Mouse (Mus musculus) gastrocnemius, postnatal 10 days (tissue): Measurements from ENCODE around the gene Dusp13. TPM values are rescaled to one million over a fixed set of nuclear protein-coding genes. Genes with fewer than 3 reads are reported as not detected.

Source experiments
- DNase-seq: peaks from one replicate; pipeline ENCODE4 v3.0.0; 2021; ENCODE audit warnings: mixed read lengths
- long read RNA-seq, 2 experiments: library from polyadenylated mRNA; stranded (forward); transcript quantifications; one replicate each; pipeline ENCODE4 v2.0.0; 2021
- total RNA-seq, 2 experiments: library from RNA; stranded (reverse); gene quantifications; 2 replicates each; pipeline ENCODE4 v1.2.3; 2021

Gene Dusp13
- 10 to 100 TPM; 19.4 to 21.1 TPM for total RNA-seq
- long read RNA-seq, experiment 1, transcript Dusp13-201 (8 exons, 1,745 nt) = major isoform, 12 of 30 reads
- long read RNA-seq, experiment 1, partial matches to known transcripts = 5 of 30 reads
- long read RNA-seq, experiment 1, other reads (novel, unspliced or antisense) = 10 of 30 reads
- long read RNA-seq, experiment 2, transcript Dusp13-201 (8 exons, 1,745 nt) = major isoform, 11 of 27 reads
- long read RNA-seq, experiment 2, partial matches to known transcripts = 5 of 27 reads
- long read RNA-seq, experiment 2, other reads (novel, unspliced or antisense) = 10 of 27 reads

GRCm38 (mm10) chr14:21750881-21751542 lies at the start of gene Dusp13:
Gene Dusp13, minus strand, starts transcription at chr14:21751181.
- peak; percentile 64 for DNase-seq

GRCm38 (mm10) chr14:21800641-21801040 lies 49.7 kb upstream of the Dusp13 start:
- DNase-seq = no peak

DNA sequence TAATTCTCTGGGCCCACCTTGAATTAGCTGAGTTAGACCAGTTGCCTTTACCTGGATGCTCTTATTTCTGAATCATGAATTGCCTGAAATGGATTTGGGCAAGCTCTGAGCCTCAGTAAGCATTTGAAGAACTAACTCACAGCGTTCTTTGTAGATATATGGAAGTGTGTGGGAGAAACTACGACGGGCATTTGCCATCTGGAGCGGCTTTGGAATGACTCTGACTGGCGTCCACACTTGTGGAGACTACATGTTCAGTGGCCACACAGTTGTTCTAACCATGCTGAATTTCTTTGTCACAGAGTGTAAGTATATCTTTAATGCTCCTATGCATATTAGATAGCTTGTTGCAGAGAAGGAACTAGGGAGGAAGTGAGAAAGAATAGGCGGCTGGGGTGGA lies 41.3 kb upstream of the Dusp13 start:
- DNase-seq = no peak

GRCm38 (mm10) chr14:21791722-21792121 lies 40.7 kb upstream of the Dusp13 start:
- no peak for DNase-seq

DNA sequence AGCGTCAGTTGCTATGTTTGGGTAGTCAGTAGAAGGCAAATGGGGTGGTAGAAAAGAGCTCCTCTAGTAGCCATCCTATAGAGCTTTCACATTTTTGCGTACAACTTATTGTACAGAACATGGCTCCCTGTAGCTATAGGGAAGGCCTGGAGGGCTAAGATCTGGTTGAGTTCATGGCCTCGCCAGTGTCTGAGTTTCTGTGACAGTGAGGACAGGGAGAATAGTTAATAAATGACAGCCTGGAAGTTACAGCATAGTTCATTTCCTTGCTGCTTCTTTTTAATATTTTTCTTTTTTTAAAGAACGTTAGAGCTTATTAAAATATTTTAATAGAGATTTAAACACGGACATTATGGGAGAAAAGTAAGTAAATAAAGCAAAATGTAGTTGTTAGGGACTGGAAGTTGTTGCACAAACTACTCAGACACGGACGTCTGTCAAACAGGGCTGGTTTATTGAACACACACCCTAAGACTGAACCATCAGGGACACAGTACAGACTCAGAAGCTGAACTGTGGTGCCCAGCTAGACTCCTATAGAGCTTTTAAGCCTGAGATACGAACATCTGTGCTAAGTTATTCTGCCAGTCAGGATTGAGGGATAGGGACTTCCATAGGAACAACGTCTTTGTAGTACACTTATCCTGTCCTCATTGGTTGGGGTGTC lies 39.7 kb upstream of the Dusp13 start:
- no peak for DNase-seq

DNA sequence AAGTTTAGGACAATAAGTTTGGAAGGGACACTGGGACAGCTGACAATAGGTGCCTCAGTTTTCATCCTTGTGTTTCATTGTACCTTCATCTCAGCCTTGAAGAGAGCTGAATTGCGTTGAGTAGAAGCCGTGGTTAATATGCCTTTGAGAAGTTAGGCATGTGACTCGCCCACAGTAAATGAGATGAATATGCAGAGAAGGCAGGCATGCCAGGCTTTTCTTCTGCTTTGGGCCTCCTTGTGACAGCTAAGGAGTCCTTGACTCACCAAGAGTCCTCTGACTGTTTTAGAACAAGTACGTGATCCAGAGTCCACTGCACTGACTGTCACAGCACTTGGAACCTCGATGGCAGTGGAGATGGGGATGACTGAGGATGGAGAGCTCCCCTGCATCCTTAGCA lies 37.1 kb upstream of the Dusp13 start:
- DNase-seq = no peak

- DNase-seq = no peak
Measured at GRCm38 (mm10) chr14:21787374-21787773, 36.4 kb upstream of the Dusp13 start.

DNA sequence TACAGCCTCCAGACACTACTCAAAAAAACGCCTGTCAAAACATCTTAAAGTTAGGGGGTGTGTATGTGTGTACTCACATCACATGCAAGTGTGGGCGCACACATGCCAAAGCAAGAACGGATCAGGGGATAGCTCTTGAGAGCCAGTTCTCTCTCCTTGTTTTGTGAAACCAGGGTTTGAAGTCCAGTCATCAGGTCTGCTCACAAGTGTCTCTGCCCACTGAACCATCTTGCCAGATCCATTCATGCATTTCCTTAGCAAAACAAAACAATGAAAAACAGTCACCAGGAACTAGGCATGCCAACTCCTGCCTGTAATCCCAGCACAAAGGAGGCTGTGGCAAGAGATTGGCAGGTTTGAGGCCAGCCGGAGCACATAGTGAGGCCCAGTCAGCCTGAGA lies 35.5 kb upstream of the Dusp13 start:
- no peak for DNase-seq

DNA sequence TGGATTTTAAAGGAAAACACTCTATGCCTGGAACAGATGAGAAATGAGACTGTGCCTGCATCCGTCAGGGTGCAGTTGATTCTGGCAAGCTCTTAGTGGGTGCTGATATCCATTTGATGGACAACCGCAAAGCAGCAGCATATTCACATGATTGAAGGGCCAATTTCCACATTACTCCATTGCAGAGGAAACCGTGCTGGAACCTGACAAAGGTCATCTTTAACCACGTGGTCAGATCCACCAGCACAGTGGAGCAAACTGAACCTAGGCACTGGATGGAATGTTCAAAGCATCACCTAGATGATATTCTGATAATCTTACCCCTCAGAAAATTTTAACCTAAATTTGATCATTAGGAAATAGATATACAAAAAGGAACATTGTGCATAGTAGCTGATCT lies 25.2 kb upstream of the Dusp13 start:
- DNase-seq = no peak

DNA sequence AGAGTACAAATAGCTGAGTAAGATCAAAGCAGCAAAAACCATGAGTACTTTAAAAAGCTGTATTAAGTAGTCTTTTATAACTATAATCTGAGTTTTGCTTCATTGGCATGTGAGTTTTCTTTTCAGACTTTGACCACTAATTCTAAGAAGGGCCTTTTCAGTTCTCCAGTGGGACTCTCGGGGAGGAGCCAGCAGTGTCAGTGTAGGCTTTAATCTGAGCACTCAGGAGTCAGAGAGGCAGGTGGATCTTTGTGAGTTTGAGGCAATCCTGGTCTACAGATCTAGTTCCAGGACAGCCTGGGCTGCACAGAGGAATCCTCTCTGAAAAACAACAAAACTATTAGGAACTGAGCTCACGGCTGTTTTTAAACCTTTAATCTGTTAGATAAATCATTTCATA lies 23.0 kb upstream of the Dusp13 start:
- no peak for DNase-seq

GRCm38 (mm10) chr14:21772506-21773281 lies 21.7 kb upstream of the Dusp13 start:
- peak; percentile 14 for DNase-seq

GRCm38 (mm10) chr14:21766398-21766958 lies 15.5 kb upstream of the Dusp13 start:
- no peak for DNase-seq

DNA sequence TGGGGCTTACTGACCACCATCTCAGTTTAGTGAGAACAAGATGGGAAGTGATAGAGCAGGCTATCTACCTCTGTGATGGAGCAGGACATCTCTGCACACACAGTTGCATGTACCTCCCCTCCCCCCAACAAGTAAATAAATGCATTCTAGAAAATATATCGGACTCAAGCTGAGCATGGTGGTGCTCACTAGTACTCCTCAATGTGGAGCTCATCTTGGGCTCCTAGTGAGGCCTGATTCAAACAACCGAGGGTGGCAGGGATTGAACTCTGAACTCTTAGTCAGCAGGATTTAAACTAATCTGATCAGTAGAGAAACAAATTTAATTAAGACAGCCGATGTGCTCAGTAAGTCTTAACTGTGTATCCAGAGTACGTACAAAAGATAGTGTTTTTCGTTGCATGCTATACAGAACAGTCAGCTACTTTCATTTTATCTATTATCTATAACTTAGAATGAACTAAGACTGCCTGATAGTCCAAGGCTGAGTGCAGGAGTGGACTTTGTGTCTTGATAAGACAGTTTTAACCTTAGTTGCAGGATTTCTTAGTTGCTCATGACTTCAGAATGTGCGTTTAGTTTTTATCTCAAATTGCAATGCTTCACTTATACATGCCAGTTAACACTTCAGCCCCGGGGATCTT lies 14.9 kb upstream of the Dusp13 start:
- no peak for DNase-seq

DNA sequence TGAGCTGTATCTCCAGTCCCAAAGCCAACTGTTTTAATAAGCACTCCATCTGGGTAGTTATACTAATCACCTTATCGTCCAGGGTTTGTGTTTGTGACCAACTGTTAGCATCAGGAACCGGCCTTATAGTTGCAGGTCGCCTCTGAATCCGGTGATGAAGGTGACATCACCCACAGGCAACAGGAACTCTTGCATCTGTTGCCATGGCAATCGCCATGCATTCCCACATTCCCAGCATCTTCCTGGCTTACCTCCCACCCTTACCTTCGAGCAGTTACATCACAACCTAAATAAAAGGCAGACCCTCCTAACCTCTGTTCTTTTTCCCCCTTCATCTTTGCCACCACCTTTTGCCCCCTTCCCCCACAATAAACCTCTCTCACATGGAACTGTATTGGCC lies 13.7 kb upstream of the Dusp13 start:
- DNase-seq = no peak

DNA sequence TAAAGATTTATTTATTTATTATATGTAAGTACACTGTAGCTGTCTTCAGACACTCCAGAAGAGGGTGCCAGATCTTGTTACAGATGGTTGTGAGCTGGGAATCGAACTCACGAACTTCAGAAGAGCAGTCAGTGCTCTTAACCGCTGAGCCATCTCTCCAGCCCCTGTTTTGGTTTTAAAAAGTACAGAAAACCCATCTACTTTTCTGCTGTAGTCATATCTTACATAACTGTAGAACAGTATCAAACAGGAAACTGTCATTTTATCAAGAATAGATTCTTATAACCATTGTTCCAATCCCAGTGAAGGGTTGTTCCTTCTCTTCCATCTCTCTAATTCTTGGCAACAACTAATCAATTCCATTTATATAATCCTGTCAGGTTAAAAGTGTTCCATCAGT lies 12.8 kb upstream of the Dusp13 start:
- DNase-seq = no peak

DNA sequence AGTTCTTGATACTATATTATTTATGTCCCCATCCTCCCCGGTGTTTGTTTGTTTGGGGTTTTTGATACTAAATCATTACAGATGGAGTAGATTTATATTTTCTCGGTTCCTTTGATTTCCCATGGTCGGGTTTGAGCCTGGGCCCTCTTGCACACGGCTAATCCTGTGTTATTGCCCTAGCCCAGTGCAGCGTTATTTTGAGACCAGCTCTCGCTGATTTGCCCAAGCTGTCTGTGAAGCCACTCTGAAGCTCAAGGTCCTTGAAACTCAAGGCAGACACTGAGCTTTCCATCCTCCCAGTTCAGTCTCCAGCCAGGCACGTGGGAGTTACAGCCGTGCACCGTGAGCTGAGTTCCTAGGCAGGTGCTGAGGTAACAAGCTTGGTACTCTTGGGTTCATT lies 10.6 kb upstream of the Dusp13 start:
- DNase-seq = no peak

GRCm38 (mm10) chr14:21753367-21753766 lies 2.4 kb upstream of the Dusp13 start:
- DNase-seq = no peak

DNA sequence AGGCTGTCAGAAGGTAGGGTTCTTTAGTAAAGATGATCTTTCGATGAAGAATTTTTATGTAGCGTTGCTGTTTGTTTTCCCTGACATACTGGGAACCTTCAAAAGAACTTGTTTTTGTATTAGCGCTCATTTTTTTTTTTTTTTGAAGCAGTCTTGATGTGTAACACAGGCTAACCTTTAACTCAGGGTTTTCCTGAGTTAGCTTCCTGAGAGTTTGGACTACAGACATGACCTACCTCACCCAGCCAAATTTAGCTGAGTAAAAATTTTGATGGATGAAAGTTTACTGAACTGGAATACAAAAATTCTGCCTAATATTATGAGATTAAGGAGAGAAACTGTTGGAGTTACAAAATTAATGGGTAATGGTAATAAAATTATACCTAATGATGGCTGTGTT lies 1.4 kb upstream of the Dusp13 start:
- no peak for DNase-seq

- peak; percentile 91 for DNase-seq
Measured at GRCm38 (mm10) chr14:21750008-21750880, 737 bp downstream of the Dusp13 start, which contains the start of gene Samd8. Gene Samd8, plus strand, starts transcription at chr14:21750531.

DNA sequence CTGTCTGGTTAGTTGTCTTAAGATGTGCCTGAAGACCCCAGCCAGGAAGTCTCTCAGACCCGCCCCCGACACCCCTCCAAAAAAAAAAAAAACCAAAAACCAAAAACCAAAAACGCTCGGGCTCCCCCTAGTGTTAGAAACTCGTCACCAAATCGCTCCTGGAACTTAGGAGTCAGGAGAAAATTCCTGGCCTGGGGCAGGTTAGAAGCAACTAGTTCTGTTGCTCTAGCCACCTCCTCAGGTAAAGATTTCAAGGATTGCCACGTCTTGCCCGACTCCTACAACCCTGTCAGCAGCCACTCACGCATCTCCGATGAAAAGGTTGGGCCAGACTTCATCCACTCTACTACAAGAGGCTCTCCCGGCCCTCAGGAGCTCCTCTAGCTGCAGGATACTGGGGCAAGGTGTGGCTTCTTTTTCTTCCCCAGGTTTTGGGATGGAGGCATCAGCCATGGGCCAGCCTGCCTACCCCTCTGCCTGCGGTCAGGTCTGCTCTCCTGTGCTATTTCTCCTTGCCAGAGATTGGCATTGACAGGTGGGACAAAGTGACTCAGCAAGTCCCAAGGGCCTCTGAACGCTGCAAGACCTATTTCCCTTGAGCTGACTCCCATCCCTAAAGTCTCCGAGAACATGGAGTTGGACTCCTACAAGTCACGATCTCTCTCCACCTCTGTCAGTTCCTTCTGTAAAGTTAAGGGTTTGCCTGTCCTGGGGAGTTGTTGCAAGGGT lies 2.7 kb downstream of the Dusp13 start:
- peak; percentile 68 for DNase-seq
